Mouse (Mus musculus): ENCODE results near the gene Hps6. TPM values are rescaled to one million over a fixed set of nuclear protein-coding genes. Genes with fewer than 3 reads are reported as not detected.
A peak's percentile ranks its signal among the peaks of the same experiment; 100 is the strongest.
"Not testable (repeated sequence)": the region's sequence is repeated elsewhere in the genome, so short reads cannot be mapped to it uniquely, and the experiment has no call there.

Gene Hps6
- 10 to 100 TPM in 1 of 2 experiments, 1 to 10 TPM in 1; 9.9 to 12.0 TPM for total RNA-seq (2021)
- long read RNA-seq, experiment 1, transcript Hps6-201 (1 exons, 2,666 nt) = major isoform, 13 of 13 reads
- long read RNA-seq, experiment 1, partial matches to known transcripts = 0 of 13 reads
- long read RNA-seq, experiment 1, other reads (novel, unspliced or antisense) = 0 of 13 reads
- long read RNA-seq, experiment 2, transcript Hps6-201 (1 exons, 2,666 nt) = major isoform, 22 of 22 reads
- long read RNA-seq, experiment 2, partial matches to known transcripts = 0 of 22 reads
- long read RNA-seq, experiment 2, other reads (novel, unspliced or antisense) = 0 of 22 reads

DNA sequence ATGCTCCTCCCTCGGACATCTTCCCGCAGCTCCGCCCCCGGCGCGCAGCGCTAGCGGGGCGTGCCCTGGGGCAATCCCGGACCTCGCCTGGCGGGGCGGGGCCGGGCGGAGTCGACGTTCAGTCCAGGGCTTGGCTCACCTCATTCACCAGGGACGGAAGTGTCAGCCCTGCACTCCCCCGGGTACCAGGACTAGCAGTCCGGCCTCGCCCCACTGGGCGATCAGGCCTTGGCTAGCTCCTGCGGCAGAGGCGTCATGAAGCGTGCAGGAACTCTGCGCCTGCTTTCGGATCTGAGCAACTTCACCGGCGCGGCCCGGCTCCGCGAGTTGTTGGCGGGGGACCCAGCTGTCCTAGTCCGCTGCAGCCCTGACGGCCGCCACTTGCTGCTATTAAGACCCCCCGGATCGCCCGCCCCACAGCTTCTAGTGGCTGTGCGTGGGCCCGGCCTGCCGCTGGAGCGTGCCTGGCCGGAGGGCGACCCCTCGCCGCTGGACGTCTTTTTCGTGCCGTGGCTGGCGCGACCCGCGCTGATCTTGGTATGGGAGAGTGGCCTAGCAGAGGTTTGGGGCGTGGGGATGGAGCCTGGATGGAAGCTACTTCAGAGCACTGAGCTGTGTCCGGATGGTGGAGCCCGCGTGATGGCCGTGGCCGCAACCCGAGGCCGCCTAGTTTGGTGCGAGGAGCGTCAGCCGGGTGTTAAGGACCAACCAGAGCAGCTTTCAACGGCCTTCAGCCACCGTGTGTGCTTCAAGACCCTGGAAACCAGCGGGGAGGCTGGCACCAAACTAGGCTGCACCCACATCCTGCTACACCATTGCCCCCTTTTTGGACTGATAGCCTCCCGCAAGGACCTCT is at the start of gene Hps6:
Gene Hps6 (plus strand): TSS at position 138 of the 856 bp plus-strand sequence.
- DNase-seq = peak; percentile 94

DNA sequence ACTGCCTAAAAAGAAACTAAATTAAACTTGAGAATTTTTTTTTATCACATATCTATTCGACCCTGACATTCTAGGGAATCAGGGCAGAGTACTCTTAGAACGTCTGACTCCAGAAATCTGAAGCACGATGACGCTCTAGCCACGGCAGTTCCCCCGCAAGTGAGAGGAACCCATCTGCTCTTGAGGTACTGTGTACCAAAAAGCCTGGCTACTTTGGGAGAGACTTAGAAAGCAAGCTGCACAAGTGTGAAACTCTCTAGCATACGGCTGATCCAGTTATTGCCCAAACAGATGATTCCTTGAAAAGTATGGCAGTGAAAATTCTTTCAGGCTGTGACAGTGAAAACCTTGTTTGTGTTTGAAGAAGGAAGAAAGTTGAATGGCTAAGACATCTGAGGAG is 46.6 kb upstream of the Hps6 start:
- DNase-seq = peak; percentile 10

DNA sequence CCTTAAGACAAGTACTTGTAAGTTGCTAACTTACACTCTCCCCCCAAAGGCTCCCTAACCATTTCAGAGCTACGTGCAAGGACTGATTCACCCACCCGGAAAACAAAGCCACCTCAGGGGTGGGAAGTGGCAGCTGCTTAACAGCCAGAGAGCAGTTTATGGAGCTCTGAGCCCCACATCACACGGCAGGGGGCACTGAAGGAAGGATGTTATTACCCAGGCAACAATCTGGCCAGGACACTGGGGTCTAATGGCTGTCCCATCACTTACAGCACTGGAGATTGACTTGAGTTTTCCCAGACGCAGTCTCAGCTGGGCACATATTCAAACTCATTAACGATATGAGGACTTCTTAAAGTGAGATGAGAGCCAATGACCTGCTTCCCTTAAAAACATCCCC is 42.5 kb upstream of the Hps6 start:
- no peak for DNase-seq

DNA sequence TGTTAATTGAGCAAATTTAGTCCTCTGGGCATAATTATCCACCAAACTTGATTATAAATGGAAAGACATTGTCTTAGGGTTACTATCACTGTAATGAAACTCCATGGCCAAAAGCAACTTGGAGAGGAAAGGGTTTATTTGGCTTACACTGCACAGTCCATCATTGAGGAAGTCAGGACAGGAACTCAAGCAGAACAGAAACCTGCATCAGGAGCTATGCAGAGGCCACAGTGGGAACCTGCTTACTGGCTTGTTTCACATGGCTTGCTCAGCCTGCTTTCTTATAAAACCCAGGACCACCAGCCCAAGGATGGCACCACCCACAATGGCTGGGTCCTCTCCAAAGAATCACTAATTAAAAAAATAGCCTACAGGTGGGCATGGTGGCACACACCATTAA is 18.9 kb upstream of the Hps6 start:
- no peak for DNase-seq

DNA sequence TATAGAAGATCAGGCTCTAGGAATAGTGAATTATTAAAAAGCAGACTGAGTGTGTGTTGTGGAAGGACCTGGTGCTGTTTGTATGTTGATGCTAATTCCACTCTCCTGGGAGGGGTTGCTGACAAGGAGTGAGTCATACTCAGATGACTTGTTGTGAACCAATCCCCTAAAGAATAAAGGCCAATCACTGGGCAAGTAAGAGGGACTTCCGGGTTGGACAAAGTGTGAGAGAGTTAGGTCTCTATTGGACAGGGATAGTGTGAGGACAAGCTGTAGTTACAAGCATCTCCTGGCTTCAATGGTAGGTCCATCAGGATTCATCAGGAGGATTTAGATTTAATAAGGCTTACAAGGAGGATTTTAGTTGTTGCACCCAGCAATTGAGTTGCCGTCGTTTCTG is 15.1 kb upstream of the Hps6 start:
- no peak for DNase-seq

DNA sequence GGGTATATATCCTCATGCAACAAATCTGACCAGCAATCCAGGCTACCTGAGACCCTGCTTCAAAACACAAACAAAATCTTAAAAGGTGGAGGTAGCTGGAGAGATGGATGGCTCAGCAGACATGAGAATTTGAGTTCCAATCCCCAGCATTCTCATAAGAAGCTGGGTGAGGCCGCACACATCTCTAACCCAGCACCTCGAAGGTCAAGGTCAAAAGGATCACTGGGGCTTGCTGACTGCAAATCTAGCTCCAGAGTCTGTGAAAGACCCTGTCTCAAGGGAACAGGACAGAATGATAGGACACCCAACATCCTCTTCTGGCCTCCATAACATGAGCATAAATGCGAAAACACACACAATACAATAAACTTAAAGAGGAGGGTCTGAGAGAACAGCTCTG is 12.1 kb upstream of the Hps6 start:
- no peak for DNase-seq

DNA sequence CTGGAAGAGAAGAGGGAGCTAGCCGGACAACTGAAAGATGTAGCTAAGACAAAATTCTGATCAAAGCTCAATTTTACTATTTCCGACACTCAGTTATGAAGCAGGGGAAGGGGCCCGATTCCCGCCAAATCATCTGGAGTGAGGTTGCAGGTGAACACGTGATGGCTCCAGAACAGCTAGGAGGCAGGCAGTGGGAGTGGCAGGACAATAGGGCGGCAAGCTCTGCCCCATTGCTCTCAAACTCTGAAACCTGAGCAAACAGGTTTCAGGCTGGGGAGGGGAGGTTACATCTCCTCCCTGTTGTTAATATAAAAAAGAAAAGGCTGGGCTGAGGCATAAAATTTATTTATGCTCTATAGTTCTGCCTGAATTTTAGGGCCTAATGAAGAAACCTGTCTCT is 9.9 kb upstream of the Hps6 start:
- not testable (repeated sequence) for DNase-seq

DNA sequence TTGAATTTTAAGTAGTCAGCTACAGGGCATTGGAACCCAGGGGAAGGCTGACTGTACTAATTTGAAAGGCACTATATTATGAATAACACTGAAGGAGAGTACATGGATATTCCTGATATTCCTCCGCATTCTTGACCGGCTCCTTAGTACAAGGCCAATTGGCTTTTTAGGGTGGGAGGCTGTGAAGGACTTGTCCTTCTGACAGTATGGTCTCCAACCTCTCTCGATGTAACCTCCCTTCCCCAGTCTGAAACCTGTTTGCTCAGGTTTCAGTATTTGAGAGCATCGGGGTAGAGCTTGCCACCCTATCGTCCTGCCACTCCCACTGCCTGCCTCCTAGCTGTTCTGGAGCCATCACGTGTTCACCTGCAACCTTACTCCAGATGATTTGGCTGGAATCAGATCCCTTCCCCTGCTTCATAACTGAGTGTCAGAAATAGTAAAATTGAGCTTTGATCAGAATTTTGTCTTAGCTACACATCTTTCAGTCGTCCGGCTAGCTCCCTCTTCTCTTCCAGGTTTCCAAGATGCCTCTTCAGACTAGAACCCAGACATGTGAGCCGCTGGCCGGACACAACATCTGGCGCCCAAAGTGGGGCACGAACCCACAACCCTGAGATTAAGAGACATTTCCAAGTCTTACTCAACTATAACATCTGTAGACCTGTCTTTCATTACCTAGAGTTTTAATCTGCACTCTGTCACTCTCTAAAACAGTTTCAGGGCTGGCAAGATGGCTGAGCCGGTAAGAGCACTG is 9.1 kb upstream of the Hps6 start:
- no peak for DNase-seq

DNA sequence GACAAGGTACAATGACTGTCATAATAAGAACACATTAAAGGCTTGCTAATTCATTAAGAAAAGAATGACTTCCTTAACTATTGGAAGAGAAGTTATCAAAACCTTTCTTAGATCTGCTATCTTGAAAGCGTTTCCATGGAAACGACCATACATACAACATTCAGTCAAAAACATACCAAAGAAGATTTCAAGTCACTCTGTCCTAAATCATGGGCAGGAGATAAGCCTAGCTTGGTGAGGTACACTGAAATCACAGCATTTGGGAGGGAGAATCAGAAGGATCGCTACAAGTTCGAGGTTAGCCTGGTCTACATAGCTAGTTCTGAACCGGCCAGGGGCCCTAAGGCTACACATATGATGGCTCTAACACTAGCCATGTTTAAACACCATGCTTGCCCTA is 5.9 kb upstream of the Hps6 start:
- no peak for DNase-seq

DNA sequence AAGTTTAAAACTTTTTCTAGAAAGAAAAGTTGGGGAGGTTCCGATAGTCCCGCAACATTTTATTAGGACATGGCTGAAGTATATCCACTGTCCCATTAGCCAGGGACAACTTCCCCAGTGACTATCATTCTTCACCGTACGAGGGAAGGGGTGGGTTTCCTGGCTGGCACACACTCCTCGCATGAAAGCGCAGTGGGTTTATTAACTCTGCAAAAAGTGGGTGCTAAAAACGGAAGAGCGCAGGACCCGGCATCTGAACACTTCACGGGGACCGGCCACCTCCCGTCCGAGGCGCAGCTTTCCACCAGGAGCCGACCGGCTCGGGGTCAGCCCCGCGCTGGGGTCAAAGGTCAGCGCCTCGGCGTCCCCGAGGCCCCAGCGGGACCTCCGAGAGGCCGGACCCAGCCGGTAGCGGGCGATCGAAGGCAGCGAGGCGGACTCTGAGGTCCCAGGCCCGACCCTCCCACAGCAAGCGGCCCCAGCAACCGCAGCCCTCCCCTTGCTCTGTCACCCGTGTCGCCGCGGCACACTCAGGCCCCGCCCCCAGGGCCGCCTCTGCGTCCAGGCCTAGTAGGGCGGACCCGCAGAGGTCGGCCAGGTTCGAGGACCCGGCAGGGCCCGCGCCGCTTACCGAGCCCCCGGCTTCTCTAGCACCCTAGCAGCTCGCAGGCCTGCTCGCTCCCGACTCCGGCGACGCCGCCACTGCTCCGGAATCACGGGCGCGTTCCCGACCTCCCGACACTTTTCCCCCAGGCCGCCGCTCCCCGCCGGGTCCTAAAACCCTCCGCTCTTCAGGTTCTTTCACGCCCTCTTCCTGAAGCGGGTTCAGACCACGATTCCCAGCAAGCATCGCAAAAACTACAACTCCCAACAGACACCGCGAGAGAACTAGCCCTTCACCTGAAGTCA is 5.3 kb upstream of the Hps6 start, which contains the start of gene Armh3:
Gene Armh3 (minus strand): TSS at position 704 of the 909 bp plus-strand sequence.
- peak; percentile 92 for DNase-seq

DNA sequence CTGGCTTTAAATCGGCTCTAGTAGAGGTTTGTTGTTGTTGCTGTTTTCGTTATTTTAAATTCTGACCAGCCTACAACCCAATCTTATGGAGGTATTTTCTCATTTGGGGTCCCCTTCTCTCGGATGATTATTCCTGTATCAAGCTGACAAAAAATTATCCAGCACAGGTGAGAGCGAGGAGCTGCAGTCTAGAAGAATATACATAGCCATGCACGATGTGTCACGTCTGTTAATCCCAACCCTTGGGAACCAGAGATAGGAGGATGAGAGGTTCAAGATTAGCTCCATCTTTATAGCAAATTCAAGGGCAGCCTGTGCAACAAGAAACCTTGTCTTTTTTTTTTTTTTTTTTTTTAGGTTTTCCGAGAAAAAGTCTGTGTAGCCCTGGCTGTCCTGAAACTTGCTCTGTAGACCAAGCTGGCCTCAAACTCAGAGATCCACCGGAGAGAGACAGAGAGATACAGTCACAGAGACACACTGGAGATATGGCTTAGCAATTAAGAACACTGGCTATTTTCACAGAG is 4.6 kb upstream of the Hps6 start:
- no peak for DNase-seq

DNA sequence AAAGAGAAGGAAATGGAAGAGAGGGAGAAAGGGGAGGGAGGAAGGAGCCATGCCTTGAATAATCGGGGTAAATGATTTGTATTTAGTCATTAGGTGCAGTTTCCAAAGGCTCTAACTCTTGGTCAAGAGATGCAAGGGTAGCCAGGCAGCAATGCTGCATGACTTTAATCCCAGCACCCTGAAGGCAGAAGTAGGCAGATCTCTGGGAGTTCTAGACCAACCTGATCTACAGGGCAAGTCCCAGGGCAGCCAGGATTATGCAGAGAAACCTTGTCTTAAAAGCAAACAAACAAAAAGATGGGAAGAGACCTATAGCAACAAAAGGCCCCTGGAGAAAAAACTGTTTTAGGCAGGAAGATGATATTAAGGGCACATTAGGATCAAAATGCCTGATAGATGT is 3.9 kb upstream of the Hps6 start:
- DNase-seq = no peak

DNA sequence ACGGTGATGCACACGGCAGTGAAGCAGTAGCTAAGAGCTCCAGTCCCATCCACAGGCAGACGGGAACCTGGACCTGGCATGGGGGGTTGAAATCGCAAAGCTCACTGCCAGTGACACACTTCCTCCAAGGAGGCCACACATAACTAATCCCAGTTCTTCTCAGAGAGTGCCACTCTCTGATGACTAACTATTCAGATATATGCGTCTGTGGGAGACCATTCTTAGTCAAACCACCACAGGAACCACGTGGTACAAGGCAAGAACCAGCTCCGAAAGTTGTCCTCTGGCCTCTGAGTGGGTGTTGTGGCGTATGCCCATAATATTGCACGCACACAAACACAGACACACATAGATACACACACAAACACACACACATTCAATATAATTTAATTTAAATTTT is 1.0 kb upstream of the Hps6 start:
- no peak for DNase-seq

DNA sequence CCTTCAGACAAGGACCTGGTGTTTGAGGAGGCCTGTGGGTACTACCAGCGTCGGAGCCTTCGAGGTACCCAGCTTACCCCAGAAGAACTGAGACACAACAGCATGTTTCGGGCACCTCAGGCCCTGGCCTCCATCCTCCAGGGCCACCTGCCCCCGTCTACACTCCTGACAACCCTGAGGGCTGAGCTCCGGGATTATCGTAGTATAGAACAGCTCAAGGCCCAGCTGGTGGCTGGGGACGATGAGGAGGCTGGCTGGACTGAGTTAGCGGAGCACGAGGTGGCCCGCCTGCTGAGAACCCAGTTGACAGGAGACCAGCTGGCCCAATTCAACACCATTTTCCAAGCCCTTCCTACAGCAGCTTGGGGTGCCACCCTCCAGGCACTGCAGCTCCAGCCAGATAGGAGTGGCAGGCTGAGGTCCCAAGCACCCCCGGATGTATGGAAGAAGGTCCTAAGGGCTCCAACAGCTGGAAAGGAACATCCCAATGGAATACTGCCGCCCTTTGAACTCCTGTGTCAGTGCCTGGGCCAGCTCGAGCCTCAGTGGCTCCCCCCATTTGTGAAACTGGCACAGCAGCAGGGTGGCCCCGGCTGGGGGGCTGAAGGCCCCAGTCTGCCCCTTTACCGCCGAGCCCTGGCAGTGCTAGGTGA is 1.6 kb downstream of the Hps6 start:
- no peak for DNase-seq

DNA sequence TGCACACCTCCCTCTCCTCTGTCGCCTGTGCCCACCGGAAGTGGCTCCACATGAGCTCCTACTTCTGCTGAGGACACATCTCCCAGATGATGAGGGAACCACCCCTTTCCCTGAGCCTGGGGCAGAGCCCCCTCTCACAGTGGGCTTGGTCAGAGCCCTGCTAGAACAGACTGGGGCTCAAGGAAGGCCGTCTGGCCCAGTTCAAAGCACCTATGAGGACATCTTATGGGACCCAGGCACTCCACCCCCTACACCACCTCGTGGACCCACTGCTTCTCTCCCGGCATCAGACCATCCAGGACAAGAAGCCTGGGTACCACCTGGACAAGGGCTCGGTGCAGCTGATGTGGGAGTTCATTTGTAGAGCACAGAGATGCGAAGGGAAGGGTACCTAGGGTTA is 2.4 kb downstream of the Hps6 start:
- DNase-seq = no peak

DNA sequence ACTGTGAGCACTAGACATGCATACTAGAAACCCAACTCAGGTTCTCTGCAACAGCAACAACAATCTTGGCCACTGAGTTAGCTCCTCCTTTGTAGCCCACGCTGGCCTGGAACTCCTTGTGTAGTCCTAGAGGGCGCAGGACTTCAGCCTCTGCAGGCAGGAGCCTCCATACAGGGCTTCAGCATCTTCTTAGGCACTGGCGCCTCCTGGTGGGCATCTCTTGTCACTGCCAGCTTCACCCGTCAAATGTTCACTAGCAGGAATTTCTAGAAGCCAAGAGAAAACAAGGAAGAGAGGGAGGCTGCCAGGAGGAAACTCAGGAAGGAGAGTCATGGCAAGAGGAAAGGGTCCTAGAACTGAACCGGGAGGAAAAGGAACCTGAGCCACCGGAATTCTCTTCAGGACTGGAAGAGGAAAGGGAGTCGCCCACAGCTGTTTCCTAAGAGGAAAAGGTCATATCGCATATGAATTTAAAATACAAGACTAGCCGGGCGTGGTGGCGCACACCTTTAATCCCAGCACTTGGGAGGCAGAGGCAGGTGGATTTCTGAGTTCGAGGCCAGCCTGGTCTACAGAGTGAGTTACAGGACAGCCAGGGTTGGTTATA is 11.4 kb downstream of the Hps6 start:
- peak; percentile 93 for DNase-seq

DNA sequence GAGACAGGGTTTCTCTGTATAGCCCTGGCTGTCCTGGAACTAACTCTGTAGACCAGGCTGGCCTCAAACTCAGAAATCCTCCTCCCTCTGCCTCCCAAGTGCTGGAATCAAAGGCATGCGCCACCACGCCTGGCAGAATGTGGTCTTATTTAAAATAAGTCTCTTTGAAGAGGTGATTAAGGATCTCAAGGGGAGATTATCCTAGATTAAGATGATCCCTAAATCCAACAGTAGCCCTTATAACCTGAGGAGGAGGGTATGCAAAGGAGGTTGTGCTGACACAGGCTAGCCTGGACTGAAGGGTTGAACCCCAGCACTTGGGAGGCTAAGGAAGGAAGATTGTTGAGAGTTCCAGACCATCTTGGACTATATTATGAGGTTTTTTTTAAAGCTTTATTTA is 12.7 kb downstream of the Hps6 start:
- no peak for DNase-seq

DNA sequence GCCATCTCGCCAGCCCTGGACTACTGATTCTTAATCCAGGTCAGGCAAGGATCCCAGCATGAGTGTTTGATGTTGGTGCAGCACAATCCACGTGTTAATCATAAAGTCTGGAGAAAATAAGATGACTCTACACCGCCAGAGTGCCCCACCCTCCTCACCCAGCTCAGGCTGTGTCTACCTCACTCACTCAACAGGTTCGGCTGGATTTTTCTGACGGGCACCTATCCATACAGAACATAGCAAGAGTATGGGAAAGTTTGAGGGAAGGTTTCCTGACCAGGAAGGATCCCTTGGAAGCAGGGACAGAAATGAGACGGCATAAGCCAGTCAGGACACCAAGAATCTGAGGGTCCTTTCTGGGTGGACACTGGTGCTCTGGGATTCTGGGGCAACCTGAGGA is 21.7 kb downstream of the Hps6 start:
- DNase-seq = no peak

DNA sequence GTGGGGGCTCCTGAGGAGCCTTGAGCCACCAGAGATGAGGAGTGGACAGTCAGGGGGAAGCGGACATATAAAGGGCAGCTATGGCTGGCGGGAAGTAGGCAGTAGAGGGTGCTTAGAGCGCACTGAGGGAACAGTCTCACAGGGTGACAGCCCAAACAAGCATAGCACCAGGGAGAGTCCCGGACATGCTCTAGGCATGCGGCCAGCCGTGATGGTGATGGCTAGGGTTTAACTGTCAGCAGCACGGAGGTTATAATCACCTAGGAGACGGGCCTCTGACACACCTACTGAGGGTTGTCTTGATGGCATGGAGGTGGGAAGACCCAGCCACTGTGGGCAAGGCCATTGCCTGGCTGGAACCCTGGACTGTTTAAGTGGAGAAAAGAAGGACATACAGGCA is 23.3 kb downstream of the Hps6 start:
- no peak for DNase-seq

DNA sequence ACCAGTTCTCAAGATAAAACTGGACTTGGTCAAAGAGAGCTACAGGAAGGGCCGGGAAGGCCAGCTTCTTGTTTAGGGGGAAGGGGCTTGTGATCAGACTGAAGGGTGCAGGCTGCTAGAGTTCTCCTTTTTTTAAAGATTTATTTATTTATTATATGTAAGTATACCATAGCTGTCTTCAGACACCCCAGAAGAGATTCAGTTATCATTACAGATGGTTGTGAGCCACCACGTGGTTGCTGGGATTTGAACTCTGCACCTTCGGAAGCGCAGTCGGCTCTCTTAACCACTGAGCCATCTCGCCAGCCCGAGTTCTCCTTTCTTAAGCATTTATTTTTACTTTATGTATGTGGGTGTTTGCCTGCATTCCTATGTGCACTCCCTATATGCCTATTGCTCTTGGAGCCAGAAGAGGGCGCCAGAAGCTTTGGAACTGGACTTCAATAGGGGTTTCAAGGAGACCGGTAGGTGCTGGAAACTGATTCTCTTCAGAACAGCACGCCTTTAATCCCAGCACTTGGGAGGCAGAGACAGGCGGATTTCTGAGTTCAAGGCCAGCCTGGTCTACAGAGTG is 25.5 kb downstream of the Hps6 start:
- no peak for DNase-seq
